Mouse (Mus musculus) limb, embryonic 14.5 days (tissue): ENCODE measurements at regions not wholly inside any gene's neighbourhood (a gene's known extent, or its start where the extent isn't known, plus 50 kb on each side); places are given as distances from the start of the nearest gene placed in this dataset.

Source experiments
- ATAC-seq: fragments of 200-750 bp; cut with Nextera tagmentation; 2 replicates; pipeline ENCODE4 v1.8.0; 2017; ENCODE audit warnings: low read depth, moderate number of reproducible peaks, moderate TSS enrichment; ENCODE audit not compliant: low FRiP score
- DNase-seq: peaks from one replicate; pipeline ENCODE4 v3.0.0-alpha.2; 2015; ENCODE audit warnings: low spot score
- H3K27ac ChIP-seq: fragments of 300-500 bp; sonication (generic); replicated peaks from 2 replicates; pipeline ENCODE4 v1.5.1; 2014; ENCODE audit warnings: low read depth, mild to moderate bottlenecking, low read length, moderate library complexity, mixed read lengths
- H3K27me3 ChIP-seq: fragments of 300-500 bp; sonication (generic); 2 replicates; pipeline ENCODE4 v1.6.1; 2014; ENCODE audit warnings: low read length, mixed read lengths; ENCODE audit not compliant: control insufficient read depth, insufficient read depth
- H3K36me3 ChIP-seq: fragments of 300-500 bp; sonication (generic); 2 replicates; pipeline ENCODE4 v1.6.1; 2014; ENCODE audit warnings: mild to moderate bottlenecking, low read length, moderate library complexity, mixed read lengths; ENCODE audit not compliant: control insufficient read depth, insufficient read depth
- H3K4me1 ChIP-seq: fragments of 300-500 bp; sonication (generic); 2 replicates; pipeline ENCODE4 v1.6.1; 2014; ENCODE audit warnings: antibody characterized with exemption, low read length, mixed read lengths; ENCODE audit not compliant: control insufficient read depth, insufficient read depth
- H3K4me2 ChIP-seq: fragments of 300-500 bp; sonication (generic); replicated peaks from 2 replicates; pipeline ENCODE4 v1.6.1; 2014; ENCODE audit warnings: low read depth, mild to moderate bottlenecking, low read length, moderate library complexity; ENCODE audit not compliant: severe bottlenecking
- H3K4me3 ChIP-seq: fragments of 300-500 bp; sonication (generic); replicated peaks from 2 replicates; pipeline ENCODE4 v1.5.1; 2014; ENCODE audit warnings: low read length
- H3K9ac ChIP-seq: fragments of 300-500 bp; sonication (generic); 2 replicates; pipeline ENCODE4 v1.6.1; 2014; ENCODE audit warnings: mild to moderate bottlenecking, low read depth, low read length, moderate library complexity; ENCODE audit not compliant: severe bottlenecking
- H3K9me3 ChIP-seq: fragments of 300-500 bp; sonication (generic); 2 replicates; pipeline ENCODE4 v1.6.1; 2016; ENCODE audit warnings: low read length; ENCODE audit not compliant: control insufficient read depth
- POLR2A ChIP-seq: fragments of 200-500 bp; IDR thresholded peaks from 2 replicates; pipeline ENCODE4 v1.8.0; 2012; ENCODE audit warnings: inconsistent platforms, mild to moderate bottlenecking, moderate library complexity, borderline replicate concordance; ENCODE audit not compliant: insufficient read depth, insufficient read length; ENCODE audit errors: extremely low read depth
- WGBS: fragments of 180-500 bp; shearing (Covaris S2); extraction: QIAGEN DNeasy Blood & Tissue Kit; methylation state at CpG from one replicate; pipeline ENCODE4 v1.1.7; 2014; 5-methylcytosine and 5-hydroxymethylcytosine counted together

DNA sequence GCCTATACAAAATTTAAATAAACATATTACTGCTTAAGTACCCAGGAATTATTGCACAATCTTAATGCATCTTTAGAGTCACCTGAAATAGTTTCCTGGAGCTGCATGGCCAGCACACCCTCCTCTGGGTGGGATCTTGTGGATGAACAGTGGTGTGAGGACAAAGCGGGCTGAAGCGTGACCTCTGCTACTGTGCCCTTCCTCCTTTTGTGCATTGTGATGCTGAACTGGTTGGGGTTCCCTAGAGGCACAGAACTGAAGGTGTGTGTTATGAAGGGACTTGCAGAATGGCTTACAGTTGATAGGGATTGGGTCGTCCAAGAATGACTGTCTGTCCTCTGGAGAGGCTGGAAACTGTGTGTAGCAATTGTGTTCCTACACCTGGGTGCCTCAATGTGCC is 547.7 kb downstream of the Dok5 start:
- TF ChIP-seq POLR2A: no peak
- H3K9ac ChIP-seq: no peak overlapping the region
- no peaks in the 10 kb centered on the region for H3K4me1 ChIP-seq
- ATAC-seq: no peak
- H3K27me3 ChIP-seq: no peaks in the 10 kb centered on the region
- H3K4me3 ChIP-seq: no peak overlapping the region
- no peak overlapping the region for H3K4me2 ChIP-seq
- 87% methylated on average over 3 of the region's 3 CpGs for WGBS
- H3K9me3 ChIP-seq: no peaks in the 10 kb centered on the region
- no peaks in the 10 kb centered on the region for H3K36me3 ChIP-seq
- DNase-seq: no peak
- no peak overlapping the region for H3K27ac ChIP-seq

GRCm38 (mm10) chr2:171253194-171253593 is 521.6 kb downstream of the Dok5 start:
- Histone ChIP-seq H3K4me3 (no peak overlapping the region), H3K4me1 (0 out of 2 replicates have a peak, but pooled peaks cover 2% of the 10 kb centered on the region), H3K4me2 (no peak overlapping the region), H3K36me3 (no peaks in the 10 kb centered on the region), H3K9ac (no peak overlapping the region), H3K9me3 (no peaks in the 10 kb centered on the region), H3K27me3 (no peaks in the 10 kb centered on the region), H3K27ac (no peak overlapping the region)
- no peak for TF ChIP-seq POLR2A
- WGBS: 61% methylated on average over 10 of the region's 10 CpGs
- no peak for ATAC-seq
- DNase-seq: no peak

GRCm38 (mm10) chr2:171245391-171245790 is 513.8 kb downstream of the Dok5 start:
- no peaks in the 10 kb centered on the region for H3K4me1 ChIP-seq
- H3K4me2 ChIP-seq: no peak overlapping the region
- no peak overlapping the region for H3K27ac ChIP-seq
- ATAC-seq: no peak
- H3K9me3 ChIP-seq: no peaks in the 10 kb centered on the region
- no peak overlapping the region for H3K4me3 ChIP-seq
- no peak overlapping the region for H3K9ac ChIP-seq
- no peak for TF ChIP-seq POLR2A
- WGBS: 81% methylated on average over 4 of the region's 4 CpGs
- no peaks in the 10 kb centered on the region for H3K27me3 ChIP-seq
- DNase-seq: no peak
- no peaks in the 10 kb centered on the region for H3K36me3 ChIP-seq

GRCm38 (mm10) chr2:171242356-171242755 is 510.7 kb downstream of the Dok5 start:
- Histone ChIP-seq H3K27ac (no peak overlapping the region), H3K4me1 (no peaks in the 10 kb centered on the region), H3K4me3 (no peak overlapping the region), H3K36me3 (no peaks in the 10 kb centered on the region), H3K27me3 (no peaks in the 10 kb centered on the region), H3K9ac (no peak overlapping the region), H3K9me3 (no peaks in the 10 kb centered on the region), H3K4me2 (no peak overlapping the region)
- DNase-seq (no peak), ATAC-seq (no peak)
- 84% methylated on average over 5 of the region's 5 CpGs for WGBS
- no peak for TF ChIP-seq POLR2A

GRCm38 (mm10) chr2:171237276-171237960 is 505.8 kb downstream of the Dok5 start:
- no peak overlapping the region for H3K4me3 ChIP-seq
- H3K9me3 ChIP-seq: no peaks in the 10 kb centered on the region
- H3K4me1 ChIP-seq: no peaks in the 10 kb centered on the region
- WGBS: 52% methylated on average over 8 of the region's 8 CpGs
- H3K27me3 ChIP-seq: no peaks in the 10 kb centered on the region
- H3K4me2 ChIP-seq: no peak overlapping the region
- ATAC-seq (no peak), DNase-seq (peak; percentile 17)
- H3K27ac ChIP-seq: no peak overlapping the region
- no peak for TF ChIP-seq POLR2A
- H3K9ac ChIP-seq: no peak overlapping the region
- H3K36me3 ChIP-seq: no peaks in the 10 kb centered on the region
